Mouse (Mus musculus) liver, adult 2 months (tissue): ENCODE results near the gene Ccdc85c. TPM values are rescaled to one million over a fixed set of nuclear protein-coding genes. Genes with fewer than 3 reads are reported as not detected.

Source experiments
- DNase-seq: peaks from one replicate; pipeline ENCODE4 v3.0.0-alpha.2; 2011; ENCODE audit warnings: low read depth, low spot score; ENCODE audit errors: extremely low read depth
- H3K27ac ChIP-seq: fragments of 200-500 bp; replicated peaks from 2 replicates; pipeline ENCODE4 v1.5.1; 2012; ENCODE audit warnings: low read depth, mild to moderate bottlenecking, control low read depth, inconsistent platforms, low read length; ENCODE audit not compliant: insufficient read depth
- H3K27me3 ChIP-seq: fragments of 200-500 bp; 2 replicates; pipeline ENCODE4 v1.6.1; 2012; ENCODE audit warnings: mild to moderate bottlenecking, moderate library complexity, low read length, inconsistent platforms; ENCODE audit not compliant: control insufficient read depth, insufficient read depth
- H3K36me3 ChIP-seq: fragments of 200-500 bp; 2 replicates; pipeline ENCODE4 v1.6.1; 2012; ENCODE audit warnings: low read length, inconsistent platforms; ENCODE audit not compliant: control insufficient read depth, insufficient read depth
- H3K4me1 ChIP-seq: fragments of 200-500 bp; 2 replicates; pipeline ENCODE4 v1.6.1; 2011; ENCODE audit warnings: low read length; ENCODE audit not compliant: control insufficient read depth, insufficient read depth
- H3K4me3 ChIP-seq: fragments of 200-500 bp; 2 replicates; pipeline ENCODE4 v1.5.1; 2011; ENCODE audit warnings: low read depth, mild to moderate bottlenecking, control low read depth, low read length, moderate library complexity; ENCODE audit not compliant: insufficient read depth
- H3K79me2 ChIP-seq: fragments of 200-500 bp; 2 replicates; pipeline ENCODE4 v1.6.1; 2012; ENCODE audit warnings: inconsistent platforms, mild to moderate bottlenecking, low read length, moderate library complexity; ENCODE audit not compliant: control insufficient read depth, insufficient read depth
- H3K9ac ChIP-seq: fragments of 200-500 bp; 2 replicates; pipeline ENCODE4 v1.6.1; 2012; ENCODE audit warnings: low read depth, mild to moderate bottlenecking, control low read depth, inconsistent platforms, low read length
- CTCF ChIP-seq: fragments of 200-500 bp; IDR thresholded peaks from 2 replicates; pipeline ENCODE4 v1.5.1; 2011; ENCODE audit warnings: low read depth, low read length, control low read depth
- POLR2A ChIP-seq: fragments of 200-500 bp; IDR thresholded peaks from 2 replicates; pipeline ENCODE4 v1.6.1; 2011; ENCODE audit warnings: low read length, control low read depth; ENCODE audit not compliant: insufficient read depth; ENCODE audit errors: extremely low read depth
- WGBS: fragments of 180-500 bp; shearing (Covaris S2); methylation state at CpG from one replicate; pipeline ENCODE4 v1.1.7; 2018; 5-methylcytosine and 5-hydroxymethylcytosine counted together
- polyA plus RNA-seq: library from polyadenylated mRNA; depleted of rRNA; stranded (reverse); fragments of >200 nt; gene quantifications from 2 replicates; pipeline ENCODE4 v1.2.3, GENCODE M21; 2012
- total RNA-seq: library from RNA; depleted of rRNA; stranded (reverse); fragments of >200 nt; gene quantifications from 2 replicates; pipeline ENCODE4 v1.2.3, GENCODE M21; 2014

Gene Ccdc85c
- total and polyA plus RNA-seq, 2 experiments, result 4.1 to 15.2 TPM

DNA sequence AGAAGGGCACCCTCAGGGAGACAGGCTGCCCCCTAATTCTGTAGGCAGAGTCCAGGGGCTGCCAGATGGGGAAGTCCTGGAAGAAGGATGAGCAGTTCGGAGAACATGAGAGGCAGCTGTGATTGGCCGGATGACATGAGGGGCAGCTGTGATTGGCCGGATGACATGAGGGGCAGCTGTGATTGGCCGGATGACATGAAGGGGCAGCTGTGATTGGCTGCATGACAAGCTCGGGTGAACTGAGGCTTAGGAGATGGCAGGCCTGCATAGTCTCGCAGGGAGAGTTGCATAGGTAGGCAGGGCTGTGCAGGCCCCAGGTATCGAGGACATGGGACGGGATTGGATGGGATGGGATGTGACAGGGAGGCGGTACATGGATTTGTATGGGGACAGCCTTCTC is 17.2 kb upstream of the Ccdc85c start:
- H3K27me3 ChIP-seq, result no peaks in the 10 kb centered on the region
- WGBS, result 27% methylated on average over 9 of the region's 9 CpGs
- peaks cover 2% of the 10 kb centered on the region; the same call in 1 of the 2 replicates for H3K4me1 ChIP-seq
- DNase-seq, result no peak
- no peak overlapping the region for H3K4me3 ChIP-seq
- no peaks in the 10 kb centered on the region for H3K79me2 ChIP-seq
- H3K27ac ChIP-seq, result no peak overlapping the region
- TF ChIP-seq CTCF (no peak), POLR2A (no peak)
- H3K36me3 ChIP-seq, result no peaks in the 10 kb centered on the region
- H3K9ac ChIP-seq, result no peak overlapping the region

- Histone ChIP-seq H3K27me3 (no peaks in the 10 kb centered on the region), H3K4me1 (peaks cover 2% of the 10 kb centered on the region; the same call in 1 of the 2 replicates), H3K4me3 (no peak overlapping the region), H3K79me2 (no peaks in the 10 kb centered on the region), H3K36me3 (no peaks in the 10 kb centered on the region), H3K9ac (no peak overlapping the region), H3K27ac (no peak overlapping the region)
- 88% methylated on average over 19 of the region's 19 CpGs for WGBS
- DNase-seq, result no peak
- TF ChIP-seq CTCF (no peak), POLR2A (no peak)
Measured at GRCm38 (mm10) chr12:108288127-108288880, 13.1 kb upstream of the Ccdc85c start.

- H3K79me2 ChIP-seq, result no peaks in the 10 kb centered on the region
- TF ChIP-seq POLR2A, result no peak
- no peak for TF ChIP-seq CTCF
- 92% methylated on average over 8 of the region's 8 CpGs for WGBS
- no peak overlapping the region for H3K27ac ChIP-seq
- H3K4me3 ChIP-seq, result no peak overlapping the region
- no peaks in the 10 kb centered on the region for H3K27me3 ChIP-seq
- no peaks in the 10 kb centered on the region for H3K36me3 ChIP-seq
- no peak overlapping the region for H3K9ac ChIP-seq
- no peak for DNase-seq
- no peaks in the 10 kb centered on the region for H3K4me1 ChIP-seq
Measured at GRCm38 (mm10) chr12:108287011-108287410, 11.8 kb upstream of the Ccdc85c start.

- Histone ChIP-seq H3K4me1 (no peaks in the 10 kb centered on the region), H3K36me3 (no peaks in the 10 kb centered on the region), H3K27me3 (no peaks in the 10 kb centered on the region), H3K27ac (no peak overlapping the region), H3K9ac (no peak overlapping the region), H3K79me2 (no peaks in the 10 kb centered on the region), H3K4me3 (no peak overlapping the region)
- no peak for DNase-seq
- WGBS, result 95% methylated on average over 4 of the region's 4 CpGs
- TF ChIP-seq POLR2A, result no peak
- TF ChIP-seq CTCF, result no peak
Measured at GRCm38 (mm10) chr12:108286381-108286780, 11.2 kb upstream of the Ccdc85c start.

DNA sequence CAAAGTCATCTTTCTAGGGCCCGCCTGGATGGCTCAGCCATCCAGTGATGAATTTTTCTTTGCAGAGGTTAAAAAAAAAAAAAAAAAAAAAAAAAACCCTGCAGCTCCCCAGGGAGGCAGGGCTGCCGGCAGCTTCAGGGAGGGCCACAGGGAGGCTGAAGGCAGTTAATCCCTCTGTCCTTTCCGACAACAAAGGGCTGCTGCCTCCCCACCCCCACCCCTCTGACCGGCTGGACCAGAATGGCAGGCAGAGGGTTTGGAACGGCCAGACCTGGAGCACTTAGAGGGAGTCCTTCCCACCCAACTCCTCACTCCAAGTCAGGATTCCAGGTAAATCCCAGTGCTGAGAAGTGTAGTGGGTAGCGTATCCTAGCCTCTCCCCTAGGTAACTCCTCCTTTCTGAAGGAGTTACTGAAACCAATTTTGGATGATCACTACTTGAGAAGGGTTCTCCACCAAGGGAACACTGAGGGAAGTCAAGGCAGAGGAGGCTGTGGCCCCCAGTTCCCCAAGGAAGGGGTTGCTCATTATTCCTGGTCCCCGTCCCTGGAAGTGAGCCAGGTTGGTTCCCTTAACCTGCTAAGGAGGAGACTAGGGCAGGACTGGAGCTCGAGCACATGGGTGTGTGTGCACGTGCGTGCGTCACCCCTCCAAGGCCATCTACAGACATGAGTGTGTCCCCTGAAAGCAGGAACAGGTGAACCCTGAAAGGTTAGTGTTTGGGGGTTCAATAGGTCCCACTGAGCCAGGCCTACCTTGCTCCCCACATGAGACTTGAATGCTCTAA is 10.2 kb upstream of the Ccdc85c start:
- Histone ChIP-seq H3K9ac (no peak overlapping the region), H3K79me2 (no peaks in the 10 kb centered on the region), H3K4me3 (no peak overlapping the region), H3K36me3 (no peaks in the 10 kb centered on the region), H3K4me1 (no peaks in the 10 kb centered on the region), H3K27me3 (no peaks in the 10 kb centered on the region), H3K27ac (no peak overlapping the region)
- TF ChIP-seq POLR2A (no peak), CTCF (no peak)
- 69% methylated on average over 11 of the region's 11 CpGs for WGBS
- no peak for DNase-seq
